Mouse (Mus musculus) mouse embryonic stem cell (cell line): ENCODE results near the gene Rnase4.

ENCODE experiments used
- in situ Hi-C, 2 experiments: fragments of 300-500 bp; cut with MboI; formaldehyde crosslinking; loops; 1 replicate in 1 of 2; 3 replicates in 1 of 2; pipeline ENCODE4 v1.14.3; 2019 to 2020; ENCODE audit warnings: low sequenced_read_pairs in 2 of 2, low pct_unique_long_range_greater_than_20kb in 1 of 2, mixed read lengths in 1 of 2; ENCODE audit not compliant: unreplicated experiment in 1 of 2

Gene Rnase4

DNA sequence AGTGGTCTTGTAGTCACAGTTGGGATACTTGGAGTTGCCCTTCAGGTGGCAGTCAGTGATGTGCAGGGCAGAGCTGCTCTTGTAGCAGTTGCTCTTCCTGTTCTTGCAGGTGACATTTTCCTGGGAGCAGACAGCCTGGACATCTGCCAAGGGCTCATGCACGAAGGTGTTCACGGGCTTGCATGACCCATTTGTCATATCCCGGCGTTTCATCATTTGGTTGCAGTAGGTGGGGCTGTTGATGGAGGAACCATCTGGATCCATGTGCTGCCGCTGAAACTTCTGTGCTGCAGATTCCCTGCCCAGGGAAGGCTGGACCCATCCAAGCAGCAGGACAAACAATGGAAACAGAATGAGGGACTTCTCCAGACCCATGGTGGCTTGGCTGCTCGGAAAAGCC is 54.6 kb downstream of the Rnase4 start:
- in situ Hi-C loops = no loop called here

DNA sequence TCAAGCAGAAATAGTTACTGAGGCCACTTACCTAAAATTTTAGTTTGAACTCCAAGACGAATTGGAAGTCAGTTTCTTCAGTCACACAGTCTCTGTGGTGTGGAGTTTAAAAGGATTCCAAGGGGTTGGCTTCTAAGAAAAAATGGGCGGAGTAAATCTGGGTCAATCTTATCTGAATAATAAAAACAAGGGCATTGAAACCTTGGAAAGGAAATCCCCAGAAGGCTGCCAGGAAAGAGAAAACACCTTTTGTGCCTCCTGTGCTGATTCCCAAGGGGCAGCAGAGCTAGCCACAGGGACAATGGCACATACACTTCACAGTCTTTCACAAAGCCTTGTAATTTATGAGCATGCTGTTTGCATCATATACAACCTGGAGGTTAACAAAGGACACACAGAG is 55.8 kb downstream of the Rnase4 start, which contains the start of gene Rnase1:
TSS of gene Rnase1 (minus strand) at position 101 of the 400 bp plus-strand sequence.
- in situ Hi-C loops = no loop called here

DNA sequence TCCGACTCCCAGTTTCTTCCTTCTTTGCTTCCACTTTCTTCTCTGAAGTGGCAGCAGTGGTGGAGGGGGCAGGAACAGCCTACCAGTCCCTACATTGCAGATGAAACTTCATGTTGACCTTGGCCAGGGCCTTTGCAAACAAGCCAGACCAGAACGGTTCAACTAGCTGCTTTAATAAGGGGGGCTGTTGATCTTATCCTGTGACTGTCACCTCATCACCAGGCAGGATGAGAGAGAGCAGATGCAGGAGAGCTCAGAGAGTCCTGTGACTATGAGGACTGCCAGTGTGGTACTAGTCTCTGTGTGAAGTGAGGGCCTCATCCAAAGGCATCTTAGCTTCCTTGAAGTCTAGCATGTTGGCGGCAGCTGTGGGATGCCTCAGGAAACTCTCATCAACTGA is 57.1 kb downstream of the Rnase4 start:
- in situ Hi-C loops = no loop called here

DNA sequence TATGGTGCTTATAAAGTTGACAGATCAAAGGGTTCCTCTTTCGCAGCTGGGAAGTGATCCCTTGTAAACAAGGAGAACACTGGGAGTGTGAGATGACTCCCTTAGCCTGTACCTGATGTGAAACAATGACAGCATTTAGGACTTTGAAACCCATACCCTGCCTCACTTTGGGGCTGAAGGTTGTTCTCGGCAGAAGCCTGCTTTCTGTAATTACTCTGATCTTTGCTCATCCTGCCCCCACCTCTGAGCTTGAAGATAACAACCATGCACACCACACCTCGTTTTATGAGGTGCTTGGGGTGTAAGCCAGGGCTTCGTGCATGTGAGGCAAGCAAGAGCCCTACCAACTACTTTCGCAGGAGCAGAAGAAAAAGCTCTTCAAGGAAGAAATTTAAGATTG is 58.3 kb downstream of the Rnase4 start:
- in situ Hi-C loops = no loop called here

DNA sequence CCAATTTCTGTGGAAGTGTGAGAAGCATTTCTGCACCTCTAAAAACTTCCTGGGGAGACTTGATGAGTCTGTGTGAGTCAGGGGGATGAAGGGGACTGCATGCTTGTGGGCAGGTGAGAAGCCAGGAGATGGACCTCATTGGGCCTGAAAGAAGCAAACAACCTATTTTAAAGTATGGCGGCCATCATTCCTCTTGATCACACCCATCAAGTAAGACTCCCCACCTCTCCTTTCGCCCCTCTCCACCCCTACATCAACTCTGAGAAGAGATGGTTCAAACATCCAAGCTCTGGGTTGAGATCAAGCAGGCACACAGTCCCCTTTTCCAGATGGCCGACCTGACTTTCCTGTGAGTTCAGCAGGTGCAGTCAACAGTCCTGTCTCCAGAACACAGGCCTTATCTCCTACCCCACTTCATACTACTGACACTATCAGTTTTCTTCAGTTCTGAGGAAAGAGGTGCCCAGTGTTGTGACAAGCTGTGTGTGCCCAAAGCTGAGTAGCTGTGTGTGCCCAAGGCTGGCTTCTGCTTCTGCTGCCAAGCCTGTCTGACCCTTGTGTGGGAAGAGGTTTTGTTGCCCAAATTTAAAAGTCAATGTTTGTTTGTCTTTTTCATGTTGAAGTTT is 59.4 kb downstream of the Rnase4 start:
- in situ Hi-C loops = no loop called here

DNA sequence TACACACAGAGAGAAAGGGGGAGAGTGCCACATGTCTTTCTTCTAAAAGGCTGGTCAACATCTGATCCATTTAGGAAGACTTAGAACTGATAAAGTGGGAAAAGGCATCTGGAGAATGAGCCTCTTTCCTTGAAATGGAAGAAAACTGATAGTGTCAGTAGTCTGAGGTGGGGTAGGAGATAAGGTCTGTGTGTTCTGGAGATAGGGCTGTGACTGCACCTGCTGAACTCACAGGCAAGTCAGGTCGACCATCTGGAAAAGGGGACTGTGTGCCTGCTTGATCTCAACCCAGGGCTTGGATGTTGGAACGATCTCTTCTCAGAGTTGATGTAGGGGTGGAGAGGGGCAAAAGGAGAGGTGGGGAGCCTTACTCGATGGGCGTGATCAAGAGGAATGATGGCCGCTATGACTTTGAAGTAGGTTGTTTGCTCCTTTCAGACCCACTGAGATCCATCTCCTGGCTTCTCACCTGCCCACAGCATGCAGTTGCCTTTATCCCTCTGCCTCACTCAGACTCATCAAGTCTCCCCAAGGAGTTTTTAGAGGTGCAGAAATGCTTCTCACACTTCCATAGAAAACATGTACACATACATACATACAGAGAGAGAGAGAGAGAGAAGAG is 61.5 kb downstream of the Rnase4 start:
- in situ Hi-C loops = no loop called here
